Mouse (Mus musculus): ENCODE data around the gene Fgb. TPM values are rescaled to one million over a fixed set of nuclear protein-coding genes. Genes with fewer than 3 reads are reported as not detected.

The Fgb gene
- polyA plus RNA-seq, 1 experiment from 2014 or later = not detected

DNA sequence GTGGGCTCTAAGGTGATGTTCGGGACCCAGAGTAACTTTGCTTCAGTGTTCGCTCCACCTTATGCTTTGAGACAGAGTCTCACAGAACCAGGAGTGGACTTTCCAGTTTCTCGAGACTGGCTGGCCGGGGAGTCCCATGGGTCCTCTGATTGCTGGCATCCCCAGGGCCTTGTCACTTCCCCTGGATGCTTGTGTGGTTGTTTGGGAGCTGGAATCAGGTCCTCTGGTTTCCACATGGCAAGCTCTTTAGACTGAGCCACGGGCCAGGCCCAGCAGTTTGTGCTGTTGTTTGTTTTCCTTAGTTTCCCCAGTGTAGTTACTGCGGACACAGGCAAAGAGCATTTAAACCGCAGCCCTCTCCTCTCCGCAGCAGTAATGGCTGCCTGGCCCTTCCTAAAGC is 15.9 kb downstream of the Fgb start:
- H3K27me3 ChIP-seq = peaks cover 66% of the 10 kb centered on the region
- TF ChIP-seq CTCF (IDR thresholded peaks at IDR 0.05) = no peak
- CTCF ChIA-PET = interaction anchor here (1.1 to 1.7 kb wide), 3 partner anchors 14 to 34 kb away, joined by 3 to 10 read pairs (median 5); no protein-coding TSS in a partner anchor
- DNase-seq (ENCODE audit: low read depth, low spot score) (no peak), ATAC-seq (no peak)
- in situ Hi-C loops (cut with MboI; ENCODE audit: low pct_unique_long_range_greater_than_20kb) = no loop called here
- POLR2A ChIA-PET = no interaction called here

DNA sequence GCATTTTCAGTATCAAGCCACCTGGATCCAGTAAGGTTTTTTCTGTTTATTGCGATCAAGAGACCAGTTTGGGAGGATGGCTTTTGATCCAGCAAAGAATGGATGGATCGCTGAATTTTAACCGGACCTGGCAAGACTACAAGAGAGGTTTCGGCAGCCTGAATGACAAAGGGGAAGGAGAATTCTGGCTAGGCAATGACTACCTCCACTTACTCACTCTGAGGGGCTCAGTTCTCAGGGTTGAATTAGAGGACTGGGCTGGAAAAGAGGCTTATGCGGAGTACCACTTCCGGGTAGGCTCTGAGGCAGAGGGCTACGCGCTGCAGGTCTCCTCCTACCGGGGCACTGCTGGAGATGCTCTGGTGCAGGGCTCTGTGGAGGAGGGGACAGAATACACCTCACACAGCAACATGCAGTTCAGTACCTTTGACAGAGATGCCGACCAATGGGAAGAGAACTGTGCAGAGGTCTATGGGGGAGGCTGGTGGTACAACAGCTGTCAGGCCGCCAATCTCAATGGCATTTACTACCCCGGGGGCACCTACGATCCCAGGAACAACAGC is 16.8 kb downstream of the Fgb start:
- CTCF ChIA-PET = interaction anchor here (1.1 kb wide), 1 partner anchor 15 kb away, joined by 3 read pairs; no protein-coding TSS in a partner anchor
- ATAC-seq = no peak
- POLR2A ChIA-PET = no interaction called here
- no peak for TF ChIP-seq CTCF (IDR thresholded peaks at IDR 0.05)
- H3K27me3 ChIP-seq = peaks cover 68% of the 10 kb centered on the region
- DNase-seq (ENCODE audit: low read depth, low spot score) = no peak
- in situ Hi-C loops (cut with MboI; ENCODE audit: low pct_unique_long_range_greater_than_20kb) = no loop called here

DNA sequence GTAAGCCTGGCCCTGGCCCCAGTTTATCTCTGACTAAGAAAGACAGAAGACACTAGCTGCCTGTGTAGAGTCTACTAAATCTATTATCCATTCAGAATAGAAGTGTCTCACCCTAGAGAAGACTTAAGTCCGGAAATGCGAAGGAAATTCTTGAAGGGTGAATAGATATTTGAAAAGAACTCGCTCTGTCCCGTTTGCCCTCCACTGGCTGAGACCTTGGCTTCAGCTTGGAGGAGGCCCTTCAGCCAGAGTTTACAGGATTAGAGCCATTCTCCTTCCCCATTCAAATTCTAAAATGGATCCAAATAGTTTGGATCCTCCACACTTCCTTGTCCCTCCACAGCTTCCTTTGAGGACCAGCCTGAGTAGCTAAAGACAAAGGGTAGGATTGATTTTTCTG is 19.3 kb downstream of the Fgb start:
- ChIA-PET POLR2A (no interaction called here), CTCF (interaction anchor here (1.6 kb wide), 1 partner anchor 13 kb away, joined by 5 read pairs; no protein-coding TSS in a partner anchor)
- peaks cover 80% of the 10 kb centered on the region for H3K27me3 ChIP-seq
- DNase-seq (ENCODE audit: low read depth, low spot score) (no peak), ATAC-seq (no peak)
- TF ChIP-seq CTCF (IDR thresholded peaks at IDR 0.05) = no peak
- in situ Hi-C loops (cut with MboI; ENCODE audit: low pct_unique_long_range_greater_than_20kb) = no loop called here

DNA sequence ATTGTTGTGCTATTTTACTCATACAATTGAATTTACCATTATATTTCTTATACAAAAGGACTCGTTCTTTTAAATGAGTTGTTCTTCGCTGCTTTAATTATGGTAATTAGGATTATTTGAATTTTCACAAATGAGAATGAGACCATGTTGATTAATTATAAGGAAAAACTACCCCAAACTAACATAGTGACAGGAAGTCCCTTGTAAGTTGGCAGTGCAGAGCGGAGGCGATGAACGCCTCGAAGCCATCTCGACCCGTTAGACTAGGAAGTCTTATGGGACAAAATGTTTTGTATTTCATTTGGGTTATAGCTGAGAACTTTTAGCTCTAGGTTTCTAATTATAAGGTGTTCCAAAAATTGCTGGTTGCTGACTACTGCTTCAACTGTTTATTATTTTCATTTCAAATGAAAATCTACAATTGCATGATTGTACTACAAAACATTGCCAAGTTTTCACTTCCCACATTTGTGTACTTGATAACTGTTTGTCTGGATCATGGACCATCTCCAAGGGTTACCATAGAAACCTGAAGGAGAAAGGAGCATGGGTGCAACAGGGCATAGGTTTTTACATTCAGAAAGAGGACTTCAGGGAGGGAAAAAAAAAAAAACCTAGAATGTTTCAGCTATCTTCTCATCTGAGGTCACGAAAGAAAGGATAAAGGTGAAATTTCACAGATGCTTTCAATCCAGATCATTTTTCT is 22.0 kb downstream of the Fgb start:
- peaks cover 71% of the 10 kb centered on the region for H3K27me3 ChIP-seq
- DNase-seq (ENCODE audit: low read depth, low spot score) (no peak), ATAC-seq (no peak)
- TF ChIP-seq CTCF (IDR thresholded peaks at IDR 0.05) = no peak
- POLR2A ChIA-PET = no interaction called here
- CTCF ChIA-PET = interaction anchor here (1.2 kb wide), 1 partner anchor 12 kb away, joined by 3 read pairs; no protein-coding TSS in a partner anchor
- in situ Hi-C loops (cut with MboI; ENCODE audit: low pct_unique_long_range_greater_than_20kb) = no loop called here

DNA sequence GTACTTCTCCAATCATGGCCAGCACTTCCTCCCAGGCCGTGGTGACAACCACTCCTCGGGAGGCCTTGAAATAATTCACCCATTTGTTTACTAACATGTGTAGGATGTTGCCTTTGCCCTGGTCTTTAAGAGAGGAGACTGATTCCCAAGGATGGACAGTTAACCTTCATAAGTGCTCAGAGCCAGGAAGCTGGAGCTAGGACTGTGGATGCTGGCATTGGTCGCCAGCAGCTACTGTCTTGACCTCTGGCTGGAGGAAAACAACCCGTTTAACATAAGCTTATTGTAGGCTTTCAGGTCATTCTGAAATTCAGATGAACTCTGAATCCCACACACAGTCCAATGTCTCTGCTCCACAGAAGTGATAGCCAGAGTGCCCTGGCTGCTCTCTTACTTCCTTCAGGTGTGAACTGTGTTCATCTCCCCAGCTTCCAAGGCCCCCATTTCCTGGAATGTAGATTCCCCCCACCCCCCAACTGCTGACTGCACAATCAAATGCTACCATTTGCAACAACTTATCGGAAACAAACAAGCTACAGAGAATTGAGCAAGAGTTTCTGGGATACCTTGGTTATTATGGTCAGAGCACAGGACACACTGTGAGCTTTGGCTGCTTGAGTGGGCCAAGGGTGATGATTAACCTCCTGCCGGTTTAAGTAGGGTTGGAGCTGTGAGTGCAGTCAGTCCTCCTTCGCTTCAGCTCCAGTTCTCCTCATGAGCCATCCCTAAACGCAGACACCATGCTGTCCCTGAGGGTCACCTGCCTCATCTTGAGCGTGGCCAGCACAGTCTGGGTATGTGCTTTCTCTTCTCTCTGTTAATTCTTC is 24.0 kb downstream of the Fgb start, which contains the start of gene Fga:
TSS of gene Fga (plus strand) at position 602 of the 827 bp plus-strand sequence.
- peaks cover 71% of the 10 kb centered on the region for H3K27me3 ChIP-seq
- no peak for DNase-seq (ENCODE audit: low read depth, low spot score)
- TF ChIP-seq CTCF (IDR thresholded peaks at IDR 0.05) = no peak
- CTCF ChIA-PET = interaction anchor here (1.1 to 1.9 kb wide), 5 partner anchors 10 to 29 kb away, joined by 3 to 10 read pairs (median 4); partner anchors contain the start of gene Plrg1
- POLR2A ChIA-PET = interaction anchor here (0.6 kb wide), 1 partner anchor 763 kb away, joined by 5 read pairs; no protein-coding TSS in a partner anchor
- ATAC-seq = no peak
- in situ Hi-C loops (cut with MboI; ENCODE audit: low pct_unique_long_range_greater_than_20kb) = no loop called here

DNA sequence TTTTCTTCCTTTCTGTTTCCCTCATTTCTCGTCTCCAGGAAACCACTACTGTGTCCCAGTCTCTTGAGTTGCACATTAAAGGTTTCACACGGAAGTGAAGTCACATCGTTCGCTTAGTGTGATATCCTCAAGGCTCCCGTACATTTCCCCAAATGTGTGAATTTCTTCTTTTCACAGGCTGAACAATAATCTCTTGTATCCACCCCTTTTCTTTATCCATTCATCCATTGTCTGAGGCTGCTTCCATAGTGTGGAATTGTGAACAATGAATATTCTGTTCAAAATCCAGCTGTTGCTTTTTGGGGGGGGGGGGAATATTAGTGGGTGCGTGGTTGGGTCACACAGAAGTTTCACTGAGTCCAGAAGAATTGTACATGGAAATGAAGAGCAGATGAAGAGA is 24.6 kb downstream of the Fgb start:
- TF ChIP-seq CTCF (IDR thresholded peaks at IDR 0.05) = no peak
- ChIA-PET CTCF (interaction anchor here (1.7 to 1.9 kb wide), 2 partner anchors 9 to 25 kb away, joined by 4 to 7 read pairs; no protein-coding TSS in a partner anchor), POLR2A (no interaction called here)
- in situ Hi-C loops (cut with MboI; ENCODE audit: low pct_unique_long_range_greater_than_20kb) = no loop called here
- DNase-seq (ENCODE audit: low read depth, low spot score) = no peak
- peaks cover 71% of the 10 kb centered on the region for H3K27me3 ChIP-seq
- no peak for ATAC-seq

DNA sequence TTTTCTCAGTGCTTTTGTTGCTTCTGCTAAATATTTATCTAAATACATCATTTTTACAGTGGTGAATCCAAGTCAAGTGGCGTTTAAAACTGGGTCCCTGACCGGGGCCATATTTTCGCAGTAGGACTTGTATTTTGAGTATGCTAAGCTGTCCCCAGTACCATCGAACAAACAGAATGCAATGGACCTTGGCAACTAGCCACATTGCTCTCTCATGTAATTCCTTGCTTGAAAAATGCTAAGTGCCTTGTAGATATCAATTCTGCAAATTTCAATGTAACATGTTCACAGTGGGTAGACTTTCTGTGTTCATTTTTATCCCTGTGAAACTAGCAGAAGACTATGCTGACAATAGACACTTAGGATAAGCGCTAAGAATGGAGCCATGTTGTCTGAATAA is 28.5 kb downstream of the Fgb start:
- POLR2A ChIA-PET = no interaction called here
- no peak for TF ChIP-seq CTCF (IDR thresholded peaks at IDR 0.05)
- CTCF ChIA-PET = interaction anchor here (1.8 to 2.2 kb wide), 2 partner anchors 22 to 33 kb away, joined by 7 read pairs; no protein-coding TSS in a partner anchor

DNA sequence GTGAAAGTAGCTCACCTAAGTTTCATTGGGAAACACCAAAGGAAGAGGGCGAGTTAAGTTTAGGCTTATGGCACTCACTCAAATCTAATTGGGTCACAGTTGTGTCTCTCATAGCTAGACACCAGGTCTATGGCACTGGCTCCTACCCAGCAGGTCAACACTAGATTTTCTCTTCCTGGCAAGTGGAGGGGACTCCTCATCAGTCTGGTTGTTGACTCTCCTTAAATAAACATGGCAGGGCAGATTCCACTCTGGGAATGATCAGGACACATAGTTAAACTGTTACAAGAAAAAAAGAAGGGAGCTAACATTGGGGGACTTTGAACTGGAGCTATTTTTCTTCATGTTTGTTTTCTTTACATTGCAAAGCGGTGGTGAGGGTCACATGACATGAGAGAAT is 29.3 kb downstream of the Fgb start:
- ChIA-PET CTCF (interaction anchor here (1.2 to 2.2 kb wide), 5 partner anchors 14 to 33 kb away, joined by 3 to 7 read pairs (median 4); partner anchors contain the start of gene Fgg), POLR2A (no interaction called here)
- in situ Hi-C loops (cut with MboI; ENCODE audit: low pct_unique_long_range_greater_than_20kb) = no loop called here
- DNase-seq (ENCODE audit: low read depth, low spot score) (no peak), ATAC-seq (no peak)
- H3K27me3 ChIP-seq = peaks cover 61% of the 10 kb centered on the region
- no peak for TF ChIP-seq CTCF (IDR thresholded peaks at IDR 0.05)

More for the DNA sequence above, 28.5 kb downstream of the Fgb start:
- ATAC-seq (no peak), DNase-seq (ENCODE audit: low read depth, low spot score) (no peak)
- in situ Hi-C loops (cut with MboI; ENCODE audit: low pct_unique_long_range_greater_than_20kb) = no loop called here
- peaks cover 60% of the 10 kb centered on the region for H3K27me3 ChIP-seq

DNA sequence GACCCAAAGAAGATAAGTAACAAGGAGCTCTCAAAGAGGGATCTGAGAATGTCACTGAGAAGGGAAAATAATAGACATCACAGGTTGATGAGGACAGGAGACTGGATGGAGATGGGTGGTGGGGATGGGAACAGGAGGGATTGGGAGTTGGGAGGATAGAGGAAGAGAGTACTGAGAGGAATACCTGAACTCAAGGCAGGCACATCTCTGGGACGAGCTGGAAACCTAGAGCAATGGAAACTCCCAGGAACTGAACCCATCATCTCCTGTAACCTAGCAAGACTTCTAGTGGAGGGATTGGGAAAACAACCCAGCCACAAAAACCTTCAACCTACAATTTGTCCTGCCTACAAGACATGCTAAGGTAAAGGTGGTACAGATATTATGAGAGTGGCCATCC is 33.4 kb downstream of the Fgb start:
- in situ Hi-C loops (cut with MboI; ENCODE audit: low pct_unique_long_range_greater_than_20kb) = no loop called here
- DNase-seq (ENCODE audit: low read depth, low spot score) = no peak
- ATAC-seq = no peak
- H3K27me3 ChIP-seq = peaks cover 71% of the 10 kb centered on the region
- POLR2A ChIA-PET = no interaction called here
- TF ChIP-seq CTCF (IDR thresholded peaks at IDR 0.05) = no peak
- CTCF ChIA-PET = interaction anchor here (0.9 to 1.3 kb wide), 5 partner anchors 9 to 38 kb away, joined by 3 to 5 read pairs (median 4); partner anchors contain the start of gene Fga

- CTCF ChIA-PET = no interaction called here
- peaks cover 61% of the 10 kb centered on the region for H3K27me3 ChIP-seq
- ATAC-seq = no peak
- POLR2A ChIA-PET = no interaction called here
- DNase-seq (ENCODE audit: low read depth, low spot score) = no peak
- no peak for TF ChIP-seq CTCF (IDR thresholded peaks at IDR 0.05)
- in situ Hi-C loops (cut with MboI; ENCODE audit: low pct_unique_long_range_greater_than_20kb) = no loop called here
Observed at GRCm38 (mm10) chr3:83013951-83014350, 35.7 kb downstream of the Fgb start.

Data from Patski (cell line).